Mouse (Mus musculus): Measurements from ENCODE around the gene Lrrc72. TPM values are rescaled to one million over a fixed set of nuclear protein-coding genes. Genes with fewer than 3 reads are reported as not detected.

Lrrc72 gene
- polyA plus RNA-seq, 1 experiment from 2014 or later = not detected

DNA sequence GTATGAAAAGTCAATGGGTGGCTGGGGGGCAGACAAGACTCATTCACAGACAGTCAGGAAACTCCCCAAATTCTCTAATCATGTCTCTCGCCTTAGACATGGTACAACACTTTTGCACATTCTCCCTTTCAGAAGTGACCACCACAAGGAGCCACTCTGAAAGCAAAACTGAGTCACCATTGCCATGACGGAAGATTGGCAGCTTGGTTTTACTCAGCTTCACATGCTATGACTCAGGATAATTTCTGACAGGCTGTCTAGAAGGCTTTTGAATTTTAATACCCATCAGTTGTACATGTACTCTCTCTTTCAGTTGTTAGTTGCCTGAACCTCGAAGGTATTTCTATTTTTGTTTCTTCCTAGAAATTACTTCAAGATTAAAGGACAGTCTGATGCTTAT lies 12.0 kb downstream of the Lrrc72 start:
- peak; percentile 23 for DNase-seq (ENCODE audit: low spot score, missing footprints)
- Histone ChIP-seq H3K36me3 (ENCODE audit: control insufficient read depth, insufficient read depth, low read length) (no peaks in the 10 kb centered on the region), H3K4me1 (ENCODE audit: control insufficient read depth, insufficient read depth, low read length) (no peaks in the 10 kb centered on the region), H3K9ac (ENCODE audit: low read length) (no peak overlapping the region), H3K4me2 (no peak overlapping the region), H3K4me3 (ENCODE audit: low read depth, low read length) (no peak overlapping the region), H3K27me3 (ENCODE audit: control insufficient read depth, insufficient read depth, low read length) (no peaks in the 10 kb centered on the region), H3K9me3 (ENCODE audit: control insufficient read depth, low read length) (no peaks in the 10 kb centered on the region), H3K27ac (ENCODE audit: low read depth, low read length) (no peak overlapping the region)
- 87% methylated on average over 3 of the region's 3 CpGs for WGBS
- no peak for ATAC-seq (ENCODE audit: low FRiP score)

DNA sequence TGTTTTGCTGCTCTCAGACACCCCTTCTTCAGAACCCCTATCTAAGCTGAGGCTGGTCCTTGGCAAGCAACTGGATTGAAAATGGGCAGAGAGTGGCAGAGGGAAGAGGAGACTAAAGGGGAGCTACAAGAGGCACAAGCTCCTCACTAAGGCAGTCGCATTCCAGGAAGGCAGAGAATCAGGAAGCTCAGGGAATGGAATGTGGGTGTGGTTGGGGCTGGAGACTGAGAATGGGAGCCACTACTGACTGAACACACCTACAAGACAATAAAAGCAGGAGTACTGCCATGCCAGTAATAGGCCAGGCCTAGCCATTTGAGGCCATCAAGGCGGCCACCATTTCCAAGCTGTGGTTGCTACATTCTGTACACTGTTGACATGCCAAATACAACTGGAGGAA lies 21.8 kb downstream of the Lrrc72 start:
- Histone ChIP-seq H3K4me3 (ENCODE audit: low read depth, low read length) (no peak overlapping the region), H3K27me3 (ENCODE audit: control insufficient read depth, insufficient read depth, low read length) (no peaks in the 10 kb centered on the region), H3K4me2 (no peak overlapping the region), H3K9me3 (ENCODE audit: control insufficient read depth, low read length) (no peaks in the 10 kb centered on the region), H3K27ac (ENCODE audit: low read depth, low read length) (no peak overlapping the region), H3K36me3 (ENCODE audit: control insufficient read depth, insufficient read depth, low read length) (no peaks in the 10 kb centered on the region), H3K4me1 (ENCODE audit: control insufficient read depth, insufficient read depth, low read length) (no peaks in the 10 kb centered on the region), H3K9ac (ENCODE audit: low read length) (no peak overlapping the region)
- no peak for ATAC-seq (ENCODE audit: low FRiP score)
- WGBS = 87% methylated on average over 2 of the region's 2 CpGs
- no peak for DNase-seq (ENCODE audit: low spot score, missing footprints)

DNA sequence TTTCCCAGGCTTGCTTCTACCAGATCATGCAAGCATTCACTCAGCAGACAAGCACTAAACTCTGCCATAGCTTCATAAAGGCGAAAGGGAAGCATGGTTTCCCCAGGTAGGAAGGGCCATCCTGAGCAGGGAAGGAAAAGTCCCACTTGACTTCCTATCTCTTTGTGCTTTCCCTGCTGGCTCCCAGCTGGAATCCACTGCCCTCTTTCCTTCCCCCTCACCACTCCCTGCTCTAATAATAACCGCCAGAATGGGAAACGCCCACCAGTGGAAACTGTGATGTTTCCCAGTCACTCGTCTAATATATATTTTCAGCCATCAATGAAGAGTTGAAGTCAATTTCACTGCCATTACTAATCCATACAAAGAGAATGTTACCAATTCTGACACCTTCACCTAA lies 28.8 kb downstream of the Lrrc72 start:
- DNase-seq (ENCODE audit: low spot score, missing footprints) (peak; percentile 12), ATAC-seq (ENCODE audit: low FRiP score) (no peak)
- H3K27me3 ChIP-seq (ENCODE audit: control insufficient read depth, insufficient read depth, low read length) = no peaks in the 10 kb centered on the region
- no peak overlapping the region for H3K27ac ChIP-seq (ENCODE audit: low read depth, low read length)
- no peaks in the 10 kb centered on the region for H3K4me1 ChIP-seq (ENCODE audit: control insufficient read depth, insufficient read depth, low read length)
- H3K4me2 ChIP-seq = no peak overlapping the region
- WGBS = 74% methylated on average over 4 of the region's 4 CpGs
- no peaks in the 10 kb centered on the region for H3K36me3 ChIP-seq (ENCODE audit: control insufficient read depth, insufficient read depth, low read length)
- H3K9ac ChIP-seq (ENCODE audit: low read length) = no peak overlapping the region
- H3K9me3 ChIP-seq (ENCODE audit: control insufficient read depth, low read length) = no peaks in the 10 kb centered on the region
- H3K4me3 ChIP-seq (ENCODE audit: low read depth, low read length) = no peak overlapping the region

DNA sequence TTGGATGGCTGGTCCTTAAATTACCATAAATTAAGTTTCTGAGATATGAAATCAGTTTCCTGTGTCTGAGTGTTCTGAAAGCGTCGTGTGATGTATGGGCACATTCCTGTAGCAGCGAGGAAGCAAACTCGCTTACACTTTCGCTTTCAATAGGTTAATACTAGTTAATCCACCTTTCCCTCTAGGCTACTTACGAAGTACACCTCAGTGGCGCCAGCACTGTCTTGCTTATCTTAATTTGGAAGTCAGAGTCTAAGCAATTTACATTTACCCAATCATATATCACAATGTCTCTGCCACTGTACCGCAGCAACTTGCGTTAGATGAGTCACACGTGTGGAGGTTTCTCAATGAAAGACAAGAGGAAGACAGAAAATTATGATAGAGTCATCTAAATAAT lies 36.3 kb downstream of the Lrrc72 start:
- Histone ChIP-seq H3K4me2 (no peak overlapping the region), H3K27ac (ENCODE audit: low read depth, low read length) (no peak overlapping the region), H3K36me3 (ENCODE audit: control insufficient read depth, insufficient read depth, low read length) (no peaks in the 10 kb centered on the region), H3K9me3 (ENCODE audit: control insufficient read depth, low read length) (no peaks in the 10 kb centered on the region), H3K4me1 (ENCODE audit: control insufficient read depth, insufficient read depth, low read length) (no peaks in the 10 kb centered on the region), H3K9ac (ENCODE audit: low read length) (no peak overlapping the region), H3K27me3 (ENCODE audit: control insufficient read depth, insufficient read depth, low read length) (no peaks in the 10 kb centered on the region), H3K4me3 (ENCODE audit: low read depth, low read length) (no peak overlapping the region)
- ATAC-seq (ENCODE audit: low FRiP score) = no peak
- WGBS = 92% methylated on average over 10 of the region's 10 CpGs
- no peak for DNase-seq (ENCODE audit: low spot score, missing footprints)

DNA sequence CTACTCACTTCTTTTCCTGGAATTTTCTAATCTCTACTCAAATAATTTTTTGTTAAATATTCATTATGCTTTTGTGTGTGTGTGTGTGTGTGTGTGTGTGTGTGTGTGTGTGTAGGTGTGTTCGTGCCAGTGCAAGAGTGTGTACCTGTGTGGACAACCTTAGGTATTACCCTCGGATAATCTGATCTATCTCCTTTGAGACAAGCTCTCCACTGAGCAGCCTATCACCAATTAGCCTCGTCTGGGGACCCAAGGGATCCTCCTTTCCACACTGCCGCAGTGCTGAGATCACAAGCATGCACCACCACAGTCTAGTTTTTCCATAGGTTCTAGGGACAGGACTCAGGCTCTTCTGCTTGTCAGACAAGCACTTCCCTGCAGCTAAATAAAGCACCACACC lies 37.0 kb downstream of the Lrrc72 start:
- H3K4me2 ChIP-seq = no peak overlapping the region
- WGBS = 72% methylated on average over 4 of the region's 4 CpGs
- H3K4me3 ChIP-seq (ENCODE audit: low read depth, low read length) = no peak overlapping the region
- no peaks in the 10 kb centered on the region for H3K27me3 ChIP-seq (ENCODE audit: control insufficient read depth, insufficient read depth, low read length)
- no peaks in the 10 kb centered on the region for H3K9me3 ChIP-seq (ENCODE audit: control insufficient read depth, low read length)
- H3K9ac ChIP-seq (ENCODE audit: low read length) = no peak overlapping the region
- H3K27ac ChIP-seq (ENCODE audit: low read depth, low read length) = no peak overlapping the region
- DNase-seq (ENCODE audit: low spot score, missing footprints) (no peak), ATAC-seq (ENCODE audit: low FRiP score) (peak; percentile 50; the same call in 1 of the 2 replicates)
- H3K36me3 ChIP-seq (ENCODE audit: control insufficient read depth, insufficient read depth, low read length) = no peaks in the 10 kb centered on the region
- no peaks in the 10 kb centered on the region for H3K4me1 ChIP-seq (ENCODE audit: control insufficient read depth, insufficient read depth, low read length)

DNA sequence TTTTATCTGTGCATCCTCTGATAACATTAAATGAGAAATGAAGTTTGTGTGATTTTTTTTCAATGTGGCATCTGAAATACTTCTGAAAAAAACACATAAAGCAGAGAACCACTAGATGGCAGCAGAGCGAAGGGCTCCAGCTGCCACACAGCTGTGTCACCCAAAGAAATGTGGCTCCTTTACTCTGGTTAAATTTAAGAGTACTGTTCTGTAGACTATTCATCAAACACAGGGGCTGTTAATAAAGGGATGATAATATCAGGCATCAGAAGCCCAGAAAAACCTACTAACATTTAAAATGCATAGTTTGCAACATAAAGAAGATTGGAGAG lies 38.1 kb downstream of the Lrrc72 start:
- Histone ChIP-seq H3K9me3 (ENCODE audit: control insufficient read depth, low read length) (no peaks in the 10 kb centered on the region), H3K36me3 (ENCODE audit: control insufficient read depth, insufficient read depth, low read length) (no peaks in the 10 kb centered on the region), H3K27ac (ENCODE audit: low read depth, low read length) (no peak overlapping the region), H3K4me1 (ENCODE audit: control insufficient read depth, insufficient read depth, low read length) (no peaks in the 10 kb centered on the region), H3K4me2 (no peak overlapping the region), H3K4me3 (ENCODE audit: low read depth, low read length) (no peak overlapping the region), H3K9ac (ENCODE audit: low read length) (no peak overlapping the region), H3K27me3 (ENCODE audit: control insufficient read depth, insufficient read depth, low read length) (no peaks in the 10 kb centered on the region)
- ATAC-seq (ENCODE audit: low FRiP score) (peak; percentile 73; the same call in 1 of the 2 replicates), DNase-seq (ENCODE audit: low spot score, missing footprints) (peak; percentile 95)
- 0% methylated on average over 1 of the region's 1 CpGs for WGBS

DNA sequence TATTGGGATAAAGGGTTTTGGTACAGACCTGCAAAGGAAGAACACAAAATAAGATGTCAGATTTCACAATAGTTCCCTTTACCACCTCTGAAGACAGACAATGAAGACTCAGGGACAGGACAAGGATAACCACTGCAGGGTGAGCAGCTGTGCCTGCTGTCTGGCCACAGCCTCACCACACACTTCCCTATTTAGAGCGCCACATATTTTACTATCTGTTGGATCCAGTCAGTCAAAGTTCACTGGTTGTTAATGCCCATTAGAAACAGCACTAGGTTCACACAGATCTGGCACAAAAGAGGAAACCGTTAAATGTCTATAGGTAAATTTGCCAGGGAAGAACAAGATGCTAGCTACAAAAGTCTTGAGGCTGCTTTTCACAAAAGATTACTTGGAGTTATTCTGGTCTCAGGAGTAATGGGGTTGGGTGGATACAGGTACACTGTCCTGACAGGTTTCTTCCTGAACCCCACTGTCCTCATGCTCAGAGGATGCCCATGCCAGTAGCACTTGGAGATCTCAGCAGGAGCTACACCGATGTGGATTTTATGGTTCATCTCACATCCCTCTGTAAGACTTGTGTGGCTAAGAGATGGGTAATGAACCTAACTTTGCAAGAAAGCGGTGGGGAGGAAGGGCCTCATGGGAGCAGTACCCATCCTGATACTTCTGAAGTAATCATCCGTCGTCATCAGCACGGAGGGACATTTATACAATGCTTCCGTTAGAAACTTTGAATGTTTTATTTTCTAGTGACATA lies 38.6 kb downstream of the Lrrc72 start:
- Histone ChIP-seq H3K4me3 (ENCODE audit: low read depth, low read length) (no peak overlapping the region), H3K9me3 (ENCODE audit: control insufficient read depth, low read length) (no peaks in the 10 kb centered on the region), H3K4me2 (no peak overlapping the region), H3K4me1 (ENCODE audit: control insufficient read depth, insufficient read depth, low read length) (0 out of 2 replicates have a peak, but pooled peaks cover 2% of the 10 kb centered on the region), H3K9ac (ENCODE audit: low read length) (no peak overlapping the region), H3K27me3 (ENCODE audit: control insufficient read depth, insufficient read depth, low read length) (no peaks in the 10 kb centered on the region), H3K27ac (ENCODE audit: low read depth, low read length) (no peak overlapping the region), H3K36me3 (ENCODE audit: control insufficient read depth, insufficient read depth, low read length) (no peaks in the 10 kb centered on the region)
- ATAC-seq (ENCODE audit: low FRiP score) (peak; percentile 41; the same call in 1 of the 2 replicates), DNase-seq (ENCODE audit: low spot score, missing footprints) (no peak)
- WGBS = 53% methylated on average over 8 of the region's 8 CpGs

DNA sequence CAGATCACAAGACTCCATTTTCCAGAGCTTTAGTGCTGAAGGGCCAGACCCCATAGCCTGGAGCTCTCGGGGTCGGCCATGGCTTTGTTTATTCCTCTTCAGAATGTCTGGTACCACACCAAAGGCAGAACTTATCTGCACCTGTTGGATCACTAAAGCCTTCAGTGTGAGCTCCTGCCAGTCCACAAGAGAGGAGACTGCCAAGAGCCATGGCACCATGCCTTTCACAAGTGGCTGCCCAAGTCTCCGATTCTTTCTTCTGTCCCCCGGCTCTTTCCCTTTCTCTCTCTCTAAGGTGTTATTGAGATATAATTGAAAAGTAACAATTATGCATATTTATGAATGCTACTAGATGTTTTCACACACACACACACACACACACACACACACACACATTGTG lies 43.1 kb downstream of the Lrrc72 start:
- Histone ChIP-seq H3K9ac (ENCODE audit: low read length) (no peak overlapping the region), H3K4me3 (ENCODE audit: low read depth, low read length) (no peak overlapping the region), H3K27me3 (ENCODE audit: control insufficient read depth, insufficient read depth, low read length) (no peaks in the 10 kb centered on the region), H3K4me2 (no peak overlapping the region), H3K4me1 (ENCODE audit: control insufficient read depth, insufficient read depth, low read length) (peaks cover 9% of the 10 kb centered on the region; the same call in 1 of the 2 replicates), H3K36me3 (ENCODE audit: control insufficient read depth, insufficient read depth, low read length) (no peaks in the 10 kb centered on the region), H3K27ac (ENCODE audit: low read depth, low read length) (no peak overlapping the region), H3K9me3 (ENCODE audit: control insufficient read depth, low read length) (no peaks in the 10 kb centered on the region)
- DNase-seq (ENCODE audit: low spot score, missing footprints) (no peak), ATAC-seq (ENCODE audit: low FRiP score) (no peak)
- 87% methylated on average over 4 of the region's 4 CpGs for WGBS

DNA sequence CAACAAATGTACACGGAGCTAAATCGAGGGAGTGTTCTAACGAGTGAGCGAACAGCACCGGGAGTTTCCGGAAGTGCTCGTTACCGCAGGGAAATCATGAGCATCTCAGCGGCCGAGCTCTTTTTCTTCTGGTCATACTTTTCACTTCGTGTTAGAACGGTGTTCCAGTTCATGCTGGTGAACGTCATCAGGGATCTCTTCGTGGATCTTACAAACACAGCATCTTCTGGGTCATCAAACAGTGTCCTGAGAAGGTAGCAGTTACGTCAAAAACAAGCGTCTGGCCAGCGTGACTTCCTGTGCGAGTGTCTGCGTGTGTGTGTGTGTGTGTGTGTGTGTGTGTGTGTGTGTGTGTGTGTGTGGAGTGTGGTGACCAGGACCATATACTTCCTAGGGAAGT lies 44.7 kb downstream of the Lrrc72 start:
- H3K4me1 ChIP-seq (ENCODE audit: control insufficient read depth, insufficient read depth, low read length) = peaks cover 9% of the 10 kb centered on the region; the same call in 1 of the 2 replicates
- 76% methylated on average over 19 of the region's 19 CpGs for WGBS
- no peak for DNase-seq (ENCODE audit: low spot score, missing footprints)
- no peak overlapping the region for H3K4me3 ChIP-seq (ENCODE audit: low read depth, low read length)
- no peak for ATAC-seq (ENCODE audit: low FRiP score)
- no peak overlapping the region for H3K9ac ChIP-seq (ENCODE audit: low read length)
- no peak overlapping the region for H3K27ac ChIP-seq (ENCODE audit: low read depth, low read length)
- no peak overlapping the region for H3K4me2 ChIP-seq
- H3K27me3 ChIP-seq (ENCODE audit: control insufficient read depth, insufficient read depth, low read length) = no peaks in the 10 kb centered on the region
- H3K9me3 ChIP-seq (ENCODE audit: control insufficient read depth, low read length) = no peaks in the 10 kb centered on the region
- H3K36me3 ChIP-seq (ENCODE audit: control insufficient read depth, insufficient read depth, low read length) = no peaks in the 10 kb centered on the region
